Mouse (Mus musculus) kidney, adult 9 months (tissue): ENCODE measurements around the gene Slc6a18.
"Not testable (repeated sequence)": the region's sequence is repeated elsewhere in the genome, so short reads cannot be mapped to it uniquely, and the experiment has no call there.

Source experiments
- DNase-seq: peaks from one replicate; pipeline ENCODE4 v3.0.0; 2022

The Slc6a18 gene

GRCm38 (mm10) chr13:73677853-73678252, at the start of gene Slc6a18:
TSS of gene Slc6a18 (minus strand) at chr13:73678023.
- DNase-seq: peak; percentile 77

DNA sequence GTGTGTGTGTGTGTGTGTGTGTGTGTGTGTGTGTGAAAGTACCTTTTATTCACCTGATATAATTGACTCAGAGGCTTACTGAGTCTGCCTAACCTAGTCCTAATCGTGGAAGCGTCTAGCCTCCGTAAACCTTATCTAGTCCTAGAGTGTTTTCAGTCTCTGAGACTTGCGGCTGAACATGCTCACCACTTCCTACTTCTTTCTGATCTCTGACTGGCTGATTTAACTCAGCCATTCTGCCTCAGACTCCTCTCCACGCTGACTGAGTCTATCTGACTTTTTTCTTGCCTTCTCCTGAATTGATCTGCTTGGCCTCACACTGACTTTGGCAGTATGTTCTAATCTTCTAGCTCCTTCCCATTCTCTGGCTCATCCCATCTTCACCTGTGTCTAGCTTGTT, 47.5 kb upstream of the Slc6a18 start:
- no peak for DNase-seq

- peak; percentile 91 for DNase-seq
Observed at GRCm38 (mm10) chr13:73723081-73723668, 45.4 kb upstream of the Slc6a18 start.

DNA sequence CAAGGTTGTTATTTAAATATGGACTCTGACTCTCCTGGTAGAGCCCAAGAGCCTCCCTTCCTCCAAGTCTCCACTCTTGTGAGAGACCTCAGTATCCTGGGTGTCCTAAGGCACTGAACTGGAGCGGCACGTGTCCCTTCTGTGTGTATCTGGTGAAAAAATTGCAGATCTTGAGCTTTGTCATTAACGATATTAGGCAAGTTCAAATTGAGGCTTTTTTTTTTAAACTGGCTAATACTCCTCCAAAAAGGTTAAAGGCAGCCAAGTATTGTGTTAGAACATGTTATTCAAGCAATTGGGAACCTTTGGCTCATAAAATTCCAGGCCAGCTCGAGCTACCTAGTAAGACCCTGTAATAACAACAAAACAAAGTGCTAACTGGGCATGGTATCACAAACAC, 42.4 kb upstream of the Slc6a18 start:
- DNase-seq: peak; percentile 88

- peak; percentile 93 for DNase-seq
Observed at GRCm38 (mm10) chr13:73718225-73718624, 40.4 kb upstream of the Slc6a18 start.

DNA sequence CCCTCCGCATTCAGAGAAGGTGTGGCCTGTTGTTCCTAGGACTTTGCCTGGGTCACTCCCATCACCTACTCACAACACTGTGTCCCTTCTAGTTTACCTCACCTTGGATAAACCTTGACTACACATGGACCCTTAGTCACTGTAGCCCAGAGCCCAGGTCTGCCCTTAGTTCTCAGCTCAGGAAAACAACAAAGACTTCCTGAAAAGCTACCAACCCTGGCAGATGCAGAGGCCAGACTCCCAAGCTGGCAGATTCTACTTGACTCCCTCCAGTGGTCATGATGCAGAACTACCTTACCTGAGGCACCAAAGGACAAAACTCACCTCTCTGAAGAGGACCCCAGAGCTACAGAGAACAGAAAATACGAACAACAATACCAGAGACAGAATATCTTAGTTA, 36.2 kb upstream of the Slc6a18 start:
- DNase-seq: peak; percentile 68

GRCm38 (mm10) chr13:73713204-73713603, 35.4 kb upstream of the Slc6a18 start:
- no peak for DNase-seq

GRCm38 (mm10) chr13:73712228-73712627, 34.4 kb upstream of the Slc6a18 start:
- no peak for DNase-seq

GRCm38 (mm10) chr13:73711803-73712202, 34.0 kb upstream of the Slc6a18 start:
- peak; percentile 62 for DNase-seq

GRCm38 (mm10) chr13:73711221-73711620, 33.4 kb upstream of the Slc6a18 start:
- peak; percentile 82 for DNase-seq

- DNase-seq: peak; percentile 83
Observed at GRCm38 (mm10) chr13:73709491-73709890, 31.7 kb upstream of the Slc6a18 start.

DNA sequence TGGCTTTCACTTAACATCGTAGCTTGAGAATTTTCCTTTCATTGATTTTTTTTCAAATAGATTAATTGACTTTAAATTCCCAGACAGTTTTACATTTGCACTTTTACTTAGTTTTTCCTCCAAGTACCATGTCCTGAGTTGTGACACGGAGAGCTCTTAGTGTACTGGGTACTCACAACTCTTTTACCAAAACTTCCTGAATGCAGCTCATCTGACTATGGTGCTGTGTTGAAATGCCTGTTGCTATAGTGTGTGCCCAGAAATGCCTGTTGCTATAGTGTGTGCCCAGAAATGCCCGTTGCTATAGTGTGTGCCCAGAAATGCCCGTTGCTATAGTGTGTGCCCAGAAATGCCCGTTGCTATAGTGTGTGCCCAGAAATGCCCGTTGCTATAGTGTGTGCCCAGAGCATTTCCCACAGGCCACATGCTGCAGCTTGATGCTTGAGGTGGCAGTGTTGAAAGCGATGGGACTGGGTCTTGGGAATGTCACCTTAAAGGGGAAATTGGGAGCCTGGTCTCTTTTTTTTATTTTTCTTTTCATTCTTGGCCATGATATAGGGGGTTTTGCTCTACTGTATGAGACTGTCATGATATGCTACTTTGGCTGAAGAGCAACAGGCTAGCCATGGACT, 27.0 kb upstream of the Slc6a18 start, which contains the start of gene Slc6a19:
Gene Slc6a19 (minus strand): TSS at position 172 of the 632 bp plus-strand sequence.
- DNase-seq: no peak

DNA sequence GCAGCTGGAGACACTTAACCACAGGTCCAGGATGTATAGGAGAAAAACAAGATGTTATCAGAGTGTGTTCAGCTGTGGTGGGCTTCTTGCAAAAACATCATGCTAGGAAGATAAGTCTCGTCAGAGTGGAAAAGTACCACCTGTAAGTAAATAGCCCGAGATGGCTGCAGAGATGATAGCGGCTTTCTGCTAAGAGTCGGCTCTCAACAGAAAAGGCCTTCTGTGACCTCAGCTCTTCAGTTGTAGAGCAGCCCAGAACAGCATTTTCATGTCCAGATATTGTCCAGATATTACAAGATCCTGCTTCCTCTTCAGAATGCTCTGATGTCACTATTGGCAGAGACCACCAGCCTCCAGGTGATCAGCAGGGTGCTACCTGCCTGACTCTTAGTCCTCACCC, 25.7 kb upstream of the Slc6a18 start:
- DNase-seq: not testable (repeated sequence)

- no peak for DNase-seq
Observed at GRCm38 (mm10) chr13:73702776-73703175, 25.0 kb upstream of the Slc6a18 start.

DNA sequence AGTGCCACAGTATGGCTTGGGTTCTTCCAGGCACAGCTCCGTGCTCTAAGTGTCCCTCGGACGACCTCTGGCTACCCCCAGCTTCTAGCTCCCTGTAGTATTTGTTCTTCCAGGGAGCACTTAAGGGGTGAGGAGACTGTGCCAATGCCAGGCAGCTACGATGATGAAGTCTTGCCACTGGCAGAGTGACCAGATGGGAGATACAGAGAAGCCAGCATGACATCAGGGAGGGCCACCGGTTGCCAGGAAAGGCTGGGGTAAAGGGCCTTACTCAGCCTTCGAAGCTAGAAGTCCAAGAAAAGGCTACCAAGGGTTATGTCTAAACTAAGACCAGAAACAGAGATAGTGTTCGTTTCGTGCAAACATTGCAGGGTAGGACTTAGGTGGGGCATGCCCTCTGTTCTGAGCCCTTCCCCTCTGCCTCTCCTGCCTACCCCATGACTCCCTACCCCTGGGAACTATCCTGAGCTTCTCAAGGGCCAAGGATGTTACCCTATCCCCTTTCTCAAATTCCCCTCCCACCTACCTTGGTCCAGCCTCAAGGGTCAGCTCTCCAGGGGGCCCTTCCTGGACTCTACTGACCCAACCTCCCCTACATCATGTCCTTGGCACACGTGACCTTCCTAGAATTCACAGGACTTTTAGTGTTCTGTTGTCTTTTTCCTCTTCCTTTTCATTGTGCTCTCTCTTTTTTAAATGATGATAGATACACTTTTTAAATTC, 23.5 kb upstream of the Slc6a18 start:
- DNase-seq: peak; percentile 67

- peak; percentile 85 for DNase-seq
Observed at GRCm38 (mm10) chr13:73700554-73700953, 22.7 kb upstream of the Slc6a18 start.

DNA sequence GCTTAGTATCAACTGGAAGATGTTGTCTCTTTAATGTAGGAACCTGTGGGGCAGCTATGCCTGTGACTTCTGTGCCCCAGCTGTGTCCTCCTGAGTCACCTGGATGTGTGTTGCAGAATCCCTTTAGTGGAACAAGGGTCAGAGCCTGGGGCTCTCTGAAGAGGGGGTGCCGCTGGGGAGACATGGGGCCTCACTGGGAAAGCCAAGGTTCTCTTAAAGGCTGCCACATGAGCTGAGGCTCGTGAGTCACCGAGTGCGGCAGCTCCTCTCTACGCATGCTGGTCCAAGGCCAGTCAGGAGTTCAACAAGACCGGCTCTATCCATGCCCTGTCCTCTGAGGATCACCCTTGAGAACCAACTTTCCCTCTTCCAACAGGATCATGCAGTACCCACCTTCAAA, 21.9 kb upstream of the Slc6a18 start:
- no peak for DNase-seq

DNA sequence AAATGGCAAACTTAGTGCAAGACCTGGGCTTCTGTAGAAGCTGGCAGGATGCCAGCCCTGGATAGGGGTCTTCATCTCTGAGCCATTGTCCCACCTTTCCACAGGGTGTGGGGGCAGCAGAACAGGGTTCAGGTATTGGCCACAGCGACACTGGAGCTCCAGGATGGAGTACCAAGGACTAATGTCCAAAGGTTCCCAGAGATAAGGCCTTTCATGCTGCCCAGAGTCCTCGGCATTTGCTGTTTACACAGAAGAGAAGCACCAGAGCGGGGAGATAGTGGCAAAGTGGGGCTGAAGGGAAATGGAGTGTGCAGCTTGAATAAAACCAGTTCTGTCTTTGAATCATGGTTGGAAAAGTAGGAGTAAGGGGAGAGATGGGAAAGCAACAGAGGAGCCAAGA, 18.7 kb upstream of the Slc6a18 start:
- no peak for DNase-seq

GRCm38 (mm10) chr13:73694972-73695371, 17.1 kb upstream of the Slc6a18 start:
- DNase-seq: no peak

DNA sequence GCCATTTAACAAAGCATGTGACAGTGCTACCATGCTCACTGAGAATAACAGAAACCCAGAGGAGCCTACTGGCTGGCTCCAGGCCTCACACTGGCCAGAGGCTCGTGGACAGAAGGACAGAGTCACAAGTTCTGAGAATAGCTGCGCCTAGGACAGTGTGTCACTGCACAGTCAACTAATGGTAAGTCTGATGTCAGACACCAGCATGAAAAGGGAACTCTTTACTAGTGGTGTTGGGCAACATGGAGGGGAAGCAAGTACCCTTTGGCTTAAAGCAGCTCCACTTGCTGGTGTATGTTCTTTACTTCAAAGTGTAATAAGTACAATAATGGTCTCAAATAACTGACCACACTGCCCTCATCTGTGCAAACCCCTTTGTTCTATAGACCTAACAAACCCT, 15.5 kb upstream of the Slc6a18 start:
- DNase-seq: no peak

DNA sequence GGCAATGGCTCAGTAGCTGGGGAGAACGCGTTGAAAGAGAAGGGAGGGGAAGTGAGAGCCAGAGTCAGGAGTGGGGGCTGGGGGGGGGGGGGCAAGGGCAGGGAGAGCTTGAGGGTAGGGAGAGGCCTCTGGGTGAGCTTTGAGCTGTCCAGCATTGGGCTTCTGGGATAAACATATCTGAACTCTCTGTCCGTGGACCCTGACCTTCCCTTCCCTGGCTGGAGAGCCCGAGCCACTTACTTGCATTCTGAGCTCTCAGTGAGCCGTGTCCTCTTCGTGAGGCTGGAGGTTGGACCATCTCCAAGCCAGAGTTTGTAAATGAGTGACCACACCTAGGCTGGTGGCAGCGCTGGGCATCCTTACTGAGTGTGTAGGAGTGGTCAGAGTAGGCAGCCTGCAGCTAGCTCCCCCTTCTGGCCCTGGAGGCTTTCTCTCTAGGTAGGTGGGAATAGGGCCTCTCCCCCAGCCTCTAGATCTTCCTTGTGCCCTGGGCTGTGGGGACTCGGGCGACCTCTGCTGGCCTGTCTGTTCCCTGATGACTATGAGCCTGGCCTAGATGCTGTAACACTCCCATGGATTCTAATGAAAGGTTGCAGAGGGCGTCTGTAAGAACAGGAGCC, 14.5 kb upstream of the Slc6a18 start:
- peak; percentile 99 for DNase-seq

DNA sequence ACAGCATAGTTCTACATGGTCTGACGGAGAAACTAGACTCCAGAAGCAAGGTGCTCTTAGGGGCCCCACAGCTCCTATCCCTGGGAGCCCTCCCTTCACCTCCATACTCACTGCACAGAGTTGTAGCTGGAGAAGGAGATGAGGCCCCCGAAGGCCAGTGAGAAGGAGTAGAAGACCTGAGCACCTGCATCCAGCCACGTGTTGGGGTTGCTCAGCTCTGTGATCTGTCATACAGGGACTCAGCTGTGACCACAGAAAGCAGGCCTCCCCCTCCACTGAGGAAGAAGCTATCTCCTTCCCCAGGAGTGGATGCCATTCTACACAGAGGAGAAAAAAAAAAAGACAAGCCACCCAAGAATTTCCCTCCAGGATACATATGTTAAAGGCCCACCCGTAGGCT, 11.1 kb upstream of the Slc6a18 start:
- no peak for DNase-seq

GRCm38 (mm10) chr13:73687601-73688000, 9.8 kb upstream of the Slc6a18 start:
- peak; percentile 61 for DNase-seq

GRCm38 (mm10) chr13:73685502-73685901, 7.7 kb upstream of the Slc6a18 start:
- no peak for DNase-seq
